ENCODE assay signal across 10 mouse cellular contexts in the genomic region with DNA sequence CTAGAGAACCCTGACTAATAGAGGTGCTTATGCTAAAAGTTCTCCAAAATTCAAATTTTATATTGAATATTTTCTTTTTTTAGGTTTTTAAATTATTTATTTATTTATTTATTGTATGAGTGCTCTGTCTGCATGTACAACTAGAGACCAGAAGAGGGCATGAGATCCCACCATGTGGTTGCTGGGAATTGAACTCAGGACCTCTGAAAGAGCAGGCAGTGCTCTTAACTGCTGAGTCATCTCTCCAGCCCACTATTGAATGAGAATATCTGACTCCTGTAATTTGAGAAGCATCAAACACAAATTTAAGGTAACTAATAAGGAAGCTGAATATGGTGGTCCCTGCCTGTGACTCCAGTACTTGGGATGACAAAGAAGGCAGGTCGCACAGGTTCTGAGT. TPM values are rescaled to one million over a fixed set of nuclear protein-coding genes. Genes with fewer than 3 reads are reported as not detected.
DNase-seq lines count a peak whose midpoint lies in the region; ATAC-seq and TF ChIP-seq lines count a peak whose summit lies in the region.
"Had no signal": no experiment of that assay in that cellular context is flagged by ENCODE, and none has a peak within 500 bp of the region (broad histone marks: within the 10 kb centered on the region; RNA-seq: fewer than 3 reads in every experiment).

No protein-coding gene starts in this region.

- intact Hi-C loops in left cerebral cortex, postnatal 4 days (cut with DNase I), result no loop called here

- H3K4me1 ChIP-seq in kidney, postnatal 0 days (replicated peaks; ENCODE audit: insufficient read depth, low read length), result no peaks in the 10 kb centered on the region
- H3K4me1 ChIP-seq in kidney, embryonic 15.5 days, result no peaks in the 10 kb centered on the region
- H3K4me1 ChIP-seq in bone marrow, adult 2 months (ENCODE audit: control insufficient read depth, insufficient read depth, low read length), result no peaks in the 10 kb centered on the region
- H3K4me1 ChIP-seq: forebrain, embryonic 15.5 days; limb, embryonic 15.5 days had no signal

- H3K27ac ChIP-seq in kidney, postnatal 0 days, result no peak overlapping the region
- no peak overlapping the region for H3K27ac ChIP-seq in kidney, embryonic 15.5 days
- no peak overlapping the region for H3K27ac ChIP-seq in bone marrow, adult 2 months (ENCODE audit: control insufficient read depth, insufficient read depth, low read depth, low read length, poor library complexity)
- H3K27ac ChIP-seq: forebrain, embryonic 15.5 days; limb, embryonic 15.5 days had no signal

- no peak overlapping the region for H3K4me3 ChIP-seq in kidney, postnatal 0 days (replicated peaks; ENCODE audit: low read depth, low read length)
- H3K4me3 ChIP-seq in kidney, embryonic 15.5 days (replicated peaks), result no peak overlapping the region
- H3K4me3 ChIP-seq in bone marrow, adult 2 months (replicated peaks; ENCODE audit: control insufficient read depth, low read depth, low read length), result no peak overlapping the region
- H3K4me3 ChIP-seq: forebrain, embryonic 15.5 days; limb, embryonic 15.5 days had no signal

- ATAC-seq in CD4-positive, CD25-positive, alpha-beta regulatory T cell, adult 4 months, result no peak
- no peak for ATAC-seq in kidney, postnatal 0 days (replicated peaks; ENCODE audit: low FRiP score, low read depth)
- no peak for ATAC-seq in kidney, embryonic 15.5 days (replicated peaks; ENCODE audit: low FRiP score)
- ATAC-seq: forebrain, embryonic 15.5 days had no signal

- no peak for TF ChIP-seq POLR2A in bone marrow, adult 2 months (IDR thresholded peaks at IDR 0.05; ENCODE audit: borderline replicate concordance, control insufficient read depth, low read depth, low read length)

- H3K27me3 ChIP-seq in kidney, postnatal 0 days (ENCODE audit: insufficient read depth, low read length), result no peaks in the 10 kb centered on the region
- no peaks in the 10 kb centered on the region for H3K27me3 ChIP-seq in kidney, embryonic 15.5 days
- H3K27me3 ChIP-seq: forebrain, embryonic 15.5 days; limb, embryonic 15.5 days had no signal

- no peak overlapping the region for H3K4me2 ChIP-seq in kidney, postnatal 0 days (ENCODE audit: low read length)
- H3K4me2 ChIP-seq in kidney, embryonic 15.5 days, result no peak overlapping the region
- H3K4me2 ChIP-seq: forebrain, embryonic 15.5 days; limb, embryonic 15.5 days had no signal

- H3K9me3 ChIP-seq in kidney, postnatal 0 days (replicated peaks; ENCODE audit: low read length), result no peaks in the 10 kb centered on the region
- no peaks in the 10 kb centered on the region for H3K9me3 ChIP-seq in kidney, embryonic 15.5 days (replicated peaks)
- H3K9me3 ChIP-seq: forebrain, embryonic 15.5 days; limb, embryonic 15.5 days had no signal

- DNase-seq in CD4-positive, CD25-positive, alpha-beta regulatory T cell, adult 2 months (ENCODE audit: low read depth, low spot score), result peak; percentile 47
- peak; percentile 37 for DNase-seq in kidney, postnatal 0 days (ENCODE audit: low spot score)
- DNase-seq in mesoderm, embryonic 11.5 days (ENCODE audit: low read depth, low spot score), result peak; percentile 10
- no peak for DNase-seq in ovary, postnatal 36 days (ENCODE audit: low spot score)
- no peak for DNase-seq in left cerebral cortex, postnatal 4 days

- 86% methylated on average over 1 of the region's 1 CpGs for WGBS in kidney, postnatal 0 days
- WGBS in kidney, embryonic 15.5 days, result 81% methylated on average over 1 of the region's 1 CpGs
- 93% methylated on average over 1 of the region's 1 CpGs for WGBS in bone marrow, adult 2 months

- H3K9ac ChIP-seq in kidney, postnatal 0 days (ENCODE audit: low read depth, low read length), result no peak overlapping the region
- H3K9ac ChIP-seq in kidney, embryonic 15.5 days, result no peak overlapping the region
- H3K9ac ChIP-seq: forebrain, embryonic 15.5 days; limb, embryonic 15.5 days had no signal

- no peaks in the 10 kb centered on the region for H3K36me3 ChIP-seq in kidney, postnatal 0 days (ENCODE audit: insufficient read depth, low read length)
- H3K36me3 ChIP-seq in kidney, embryonic 15.5 days, result no peaks in the 10 kb centered on the region
- H3K36me3 ChIP-seq: forebrain, embryonic 15.5 days; limb, embryonic 15.5 days had no signal

- TF ChIP-seq CTCF in kidney, postnatal 0 days (IDR thresholded peaks at IDR 0.05; ENCODE audit: low read depth), result peak; percentile 61
- peak; percentile 23; the same call in 1 of the 2 replicates for TF ChIP-seq CTCF in bone marrow, adult 2 months (IDR thresholded peaks at IDR 0.05; ENCODE audit: control insufficient read depth, insufficient read depth, low read length)

RNA-seq across cellular contexts. Expression of gene Clasp1, which starts 20.9 kb away (rescaled TPM):
- polyA plus RNA-seq in CD4-positive, CD25-positive, alpha-beta regulatory T cell, adult 4 months (2017; shearing (Covaris generic)), result 10 to 100 TPM; 43.6 to 64.9 TPM
- polyA plus RNA-seq in kidney, postnatal 0 days (2015; fragmentation: Nextera tagmentation; extraction: Ambion mirVana), result 15.7 and 16.5 TPM in 2 replicates
- 43.9 and 50.1 TPM in 2 replicates for polyA plus RNA-seq in kidney, embryonic 15.5 days (2015; fragmentation: Nextera tagmentation; extraction: Ambion mirVana)
- polyA plus RNA-seq in bone marrow, adult 2 months (2011; ENCODE audit: insufficient read depth, insufficient read length, low replicate concordance, missing spikeins), result 13.2 and 25.6 TPM in 2 replicates
- total RNA-seq in left cerebral cortex, postnatal 4 days (2021), result 100 to 1,000 TPM; 219 to 233 TPM

RNA-seq across cellular contexts. Expression of gene Nifk, which starts 46.3 kb away (rescaled TPM):
- polyA plus RNA-seq in CD4-positive, CD25-positive, alpha-beta regulatory T cell, adult 4 months (2017; shearing (Covaris generic)), result 10 to 100 TPM; 54.2 to 74.1 TPM
- 77.8 and 79.0 TPM in 2 replicates for polyA plus RNA-seq in kidney, postnatal 0 days (2015; fragmentation: Nextera tagmentation; extraction: Ambion mirVana)
- 81.4 and 88.9 TPM in 2 replicates for polyA plus RNA-seq in kidney, embryonic 15.5 days (2015; fragmentation: Nextera tagmentation; extraction: Ambion mirVana)
- 24.2 and 40.0 TPM in 2 replicates for polyA plus RNA-seq in bone marrow, adult 2 months (2011; ENCODE audit: insufficient read depth, insufficient read length, low replicate concordance, missing spikeins)
- total RNA-seq in left cerebral cortex, postnatal 4 days (2021), result 10 to 100 TPM; 40.0 to 42.1 TPM

RNA-seq across cellular contexts. Expression of gene Tsn, which starts 56.4 kb away (rescaled TPM):
- polyA plus RNA-seq in CD4-positive, CD25-positive, alpha-beta regulatory T cell, adult 4 months (2017; shearing (Covaris generic)), result 100 to 1,000 TPM; 224 to 236 TPM
- 273 and 290 TPM in 2 replicates for polyA plus RNA-seq in kidney, postnatal 0 days (2015; fragmentation: Nextera tagmentation; extraction: Ambion mirVana)
- polyA plus RNA-seq in kidney, embryonic 15.5 days (2015; fragmentation: Nextera tagmentation; extraction: Ambion mirVana), result 311 and 324 TPM in 2 replicates
- 27.7 and 29.1 TPM in 2 replicates for polyA plus RNA-seq in bone marrow, adult 2 months (2011; ENCODE audit: insufficient read depth, insufficient read length, low replicate concordance, missing spikeins)
- 100 to 1,000 TPM; 179 to 180 TPM for total RNA-seq in left cerebral cortex, postnatal 4 days (2021)

Comparison
In these comparisons a context has a peak if more than half of its experiments do, and no peak if none do; other contexts are left out.
1. DNase-seq: peak in CD4-positive, CD25-positive, alpha-beta regulatory T cell, adult 2 months (single experiment), kidney, postnatal 0 days (single experiment) and mesoderm, embryonic 11.5 days (single experiment); none in ovary, postnatal 36 days (single experiment) and left cerebral cortex, postnatal 4 days (single experiment).